Mouse (Mus musculus): ENCODE results near the gene Filip1.

DNA sequence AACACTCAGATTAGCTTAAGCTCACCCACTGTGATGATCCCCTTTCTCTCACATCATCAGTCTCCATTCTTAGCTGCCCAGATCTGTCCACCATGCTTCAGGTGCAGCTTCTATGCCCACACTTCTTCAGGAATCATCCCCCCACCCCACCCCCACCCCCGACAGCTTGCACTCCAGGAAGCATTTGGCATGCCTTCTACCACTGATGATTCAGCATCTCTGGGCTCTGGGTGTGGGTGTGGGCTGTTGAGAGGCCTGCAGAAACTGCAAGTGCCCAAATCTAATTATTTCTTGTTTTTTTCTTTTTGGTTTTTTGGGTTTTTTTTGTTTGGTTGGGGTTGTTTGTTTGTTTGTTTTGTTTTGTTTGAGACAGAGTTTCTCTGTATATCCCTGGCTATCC is 9.0 kb upstream of the Filip1 start:
- TF ChIP-seq CTCF (IDR thresholded peaks at IDR 0.05; ENCODE audit: extremely low read depth, insufficient read depth, insufficient read length, insufficient replicate concordance) (no peak), POLR2A (IDR thresholded peaks at IDR 0.05; ENCODE audit: low read depth, low read length) (no peak)

All from spleen, adult 2 months (tissue).